Comparison of ENCODE assay signal across 12 mouse cellular contexts in genomic region chr2:165733701-165734100, GRCm38 (mm10).
DNase-seq lines count a peak whose midpoint lies in the region; ATAC-seq and TF ChIP-seq lines count a peak whose summit lies in the region.
"Had no signal": no experiment of that assay in that cellular context is flagged by ENCODE, and none has a peak within 500 bp of the region (broad histone marks: within the 10 kb centered on the region; RNA-seq: fewer than 3 reads in every experiment).

No protein-coding gene starts in this region.

- H3K79me2 ChIP-seq in liver, adult 2 months (ENCODE audit: control insufficient read depth, insufficient read depth, low read length) = no peaks in the 10 kb centered on the region

- WGBS in liver, adult 2 months = 75% methylated on average over 8 of the region's 8 CpGs
- WGBS in liver, postnatal 0 days (ENCODE audit: insufficient replicate concordance) = 76% methylated on average over 8 of the region's 8 CpGs
- 90% methylated on average over 8 of the region's 8 CpGs for WGBS in forebrain, embryonic 10.5 days

- H3K9me3 ChIP-seq in liver, postnatal 0 days (ENCODE audit: low read length) = no peaks in the 10 kb centered on the region
- peaks cover 6% of the 10 kb centered on the region; the same call in 1 of the 2 replicates for H3K9me3 ChIP-seq in forebrain, embryonic 10.5 days
- H3K9me3 ChIP-seq: forebrain, embryonic 12.5 days had no signal

- H3K9ac ChIP-seq in liver, adult 2 months (ENCODE audit: low read depth, low read length) = no peak overlapping the region
- no peak overlapping the region for H3K9ac ChIP-seq in liver, postnatal 0 days (replicated peaks)
- H3K9ac ChIP-seq: forebrain, embryonic 12.5 days; limb, embryonic 13.5 days had no signal

- intact Hi-C loops in heart, postnatal 10 days (cut with DNase I) = no loop called here

- no peaks in the 10 kb centered on the region for H3K36me3 ChIP-seq in liver, adult 2 months (ENCODE audit: control insufficient read depth, insufficient read depth, low read length)
- H3K36me3 ChIP-seq in liver, postnatal 0 days (replicated peaks; ENCODE audit: insufficient read depth, low read length) = no peaks in the 10 kb centered on the region
- H3K36me3 ChIP-seq in forebrain, embryonic 10.5 days (replicated peaks) = peaks cover 9% of the 10 kb centered on the region; the same call in 1 of the 2 replicates
- H3K36me3 ChIP-seq: forebrain, embryonic 12.5 days; limb, embryonic 13.5 days had no signal

- no peaks in the 10 kb centered on the region for H3K4me1 ChIP-seq in liver, adult 2 months (ENCODE audit: control insufficient read depth, insufficient read depth, low read length)
- H3K4me1 ChIP-seq in liver, postnatal 0 days (ENCODE audit: insufficient read depth) = no peaks in the 10 kb centered on the region
- peaks cover 7% of the 10 kb centered on the region for H3K4me1 ChIP-seq in forebrain, embryonic 10.5 days

- TF ChIP-seq EP300 in liver, postnatal 0 days (IDR thresholded peaks at IDR 0.05; ENCODE audit: low read depth) = no peak

- TF ChIP-seq CTCF in liver, adult 2 months (IDR thresholded peaks at IDR 0.05; ENCODE audit: low read depth, low read length) = no peak
- no peak for TF ChIP-seq CTCF in liver, postnatal 0 days (IDR thresholded peaks at IDR 0.05; ENCODE audit: low read depth)

- H3K4me3 ChIP-seq in liver, adult 2 months (ENCODE audit: insufficient read depth, low read depth, low read length) = no peak overlapping the region
- no peak overlapping the region for H3K4me3 ChIP-seq in liver, postnatal 0 days (ENCODE audit: low read depth, low read length)
- no peak overlapping the region for H3K4me3 ChIP-seq in forebrain, embryonic 10.5 days
- H3K4me3 ChIP-seq: forebrain, embryonic 12.5 days; limb, embryonic 13.5 days had no signal

- no peak for TF ChIP-seq POLR2A in liver, adult 2 months (IDR thresholded peaks at IDR 0.05; ENCODE audit: extremely low read depth, insufficient read depth, low read length)

- no peak overlapping the region for H3K4me2 ChIP-seq in liver, postnatal 0 days (ENCODE audit: low read depth, low read length)
- H3K4me2 ChIP-seq: forebrain, embryonic 12.5 days had no signal

- no peaks in the 10 kb centered on the region for H3K27me3 ChIP-seq in liver, adult 2 months (ENCODE audit: control insufficient read depth, insufficient read depth, low read length)
- no peaks in the 10 kb centered on the region for H3K27me3 ChIP-seq in liver, postnatal 0 days (ENCODE audit: insufficient read depth, low read length)
- H3K27me3 ChIP-seq in forebrain, embryonic 10.5 days (ENCODE audit: poor library complexity, severe bottlenecking) = no peaks in the 10 kb centered on the region
- H3K27me3 ChIP-seq: forebrain, embryonic 12.5 days had no signal

- no peak for ATAC-seq in liver, postnatal 0 days
- ATAC-seq: CD4-positive, CD25-positive, alpha-beta regulatory T cell, adult 4 months had no signal

- H3K27ac ChIP-seq in liver, adult 2 months (replicated peaks; ENCODE audit: insufficient read depth, low read depth, low read length) = no peak overlapping the region
- H3K27ac ChIP-seq in liver, postnatal 0 days (ENCODE audit: low read depth) = no peak overlapping the region
- H3K27ac ChIP-seq in forebrain, embryonic 10.5 days = no peak overlapping the region
- H3K27ac ChIP-seq: forebrain, embryonic 12.5 days; limb, embryonic 13.5 days had no signal

- peak; percentile 4 for DNase-seq in liver, adult 2 months (ENCODE audit: extremely low read depth, low read depth, low spot score)
- DNase-seq in liver, postnatal 0 days = no peak
- peak; percentile 68 for DNase-seq in gastrocnemius, adult 18-20 months (ENCODE audit: low spot score)
- DNase-seq in heart, postnatal 10 days = peak; percentile 50 to 57
- DNase-seq in kidney, postnatal 4 days = peak; percentile 46 to 65
- DNase-seq in frontal cortex, adult 2 months (ENCODE audit: extremely low spot score in 1 of 2, low spot score in 1 of 2) = no peak
- DNase-seq in right cerebral cortex, postnatal 4 days = no peak
- DNase-seq in forebrain, embryonic 10.5 days (ENCODE audit: extremely low spot score, low spot score) = no peak
- DNase-seq: adrenal gland, adult 8-10 months had no signal

Comparison
In these comparisons a context has a peak if more than half of its experiments do, and no peak if none do; other contexts are left out.
1. DNase-seq: peak in liver, adult 2 months (single experiment), gastrocnemius, adult 18-20 months (single experiment), heart, postnatal 10 days (2 of 2) and kidney, postnatal 4 days (2 of 2); none in liver, postnatal 0 days (single experiment), frontal cortex, adult 2 months (0 of 2), right cerebral cortex, postnatal 4 days (single experiment) and forebrain, embryonic 10.5 days (single experiment).